Mouse (Mus musculus) MEL (cell line): ENCODE measurements around the gene Fam122a.

Source experiments
- CTCF ChIP-seq, 3 experiments: IDR thresholded peaks in 2 of 3; conservative IDR thresholded peaks in 1 of 3; 2 replicates each; pipeline ENCODE4 v1.5.1; 2011 to 2012; ENCODE audit warnings: low read length in 3 of 3, low read depth in 2 of 3, mild to moderate bottlenecking in 2 of 3, improper control_type of control experiment in 1 of 3, inconsistent platforms in 1 of 3, mixed read lengths in 1 of 3, moderate library complexity in 1 of 3; ENCODE audit not compliant: control insufficient read depth in 1 of 3, insufficient read depth in 1 of 3, poor library complexity in 1 of 3, severe bottlenecking in 1 of 3
- E2F4 ChIP-seq: IDR thresholded peaks from 2 replicates; pipeline ENCODE4 v1.6.1; 2011; ENCODE audit warnings: low read depth, low read length, improper control_type of control experiment, borderline replicate concordance
- GATA1 ChIP-seq: IDR thresholded peaks from 2 replicates; pipeline ENCODE4 v1.6.1; 2011; ENCODE audit warnings: low read depth, low read length, improper control_type of control experiment
- MAX ChIP-seq: IDR thresholded peaks from 2 replicates; pipeline ENCODE4 v1.6.1; 2011; ENCODE audit warnings: low read length, improper control_type of control experiment
- POLR2A ChIP-seq, 2 experiments: IDR thresholded peaks; 2 replicates each; pipeline ENCODE4 v1.6.1; 2011 to 2012; ENCODE audit warnings: low read length in 2 of 2, mild to moderate bottlenecking in 2 of 2, control low read depth in 1 of 2, improper control_type of control experiment in 1 of 2, low read depth in 1 of 2, moderate library complexity in 1 of 2; ENCODE audit not compliant: control insufficient read depth in 1 of 2, insufficient read depth in 1 of 2, poor library complexity in 1 of 2
- RCOR1 ChIP-seq: IDR thresholded peaks from 2 replicates; pipeline ENCODE4 v1.6.1; 2012; ENCODE audit warnings: low read depth, mild to moderate bottlenecking, inconsistent platforms, low read length, improper control_type of control experiment
- SIN3A ChIP-seq: IDR thresholded peaks from 2 replicates; pipeline ENCODE4 v1.6.1; 2012; ENCODE audit warnings: low read length, improper control_type of control experiment, inconsistent platforms
- TBP ChIP-seq: IDR thresholded peaks from 2 replicates; pipeline ENCODE4 v1.8.0; 2011; ENCODE audit warnings: low read depth, low read length, improper control_type of control experiment
- ZC3H11A ChIP-seq: IDR thresholded peaks from 2 replicates; pipeline ENCODE4 v1.6.1; 2012; ENCODE audit warnings: low read depth, mild to moderate bottlenecking, inconsistent platforms, low read length, improper control_type of control experiment

DNA sequence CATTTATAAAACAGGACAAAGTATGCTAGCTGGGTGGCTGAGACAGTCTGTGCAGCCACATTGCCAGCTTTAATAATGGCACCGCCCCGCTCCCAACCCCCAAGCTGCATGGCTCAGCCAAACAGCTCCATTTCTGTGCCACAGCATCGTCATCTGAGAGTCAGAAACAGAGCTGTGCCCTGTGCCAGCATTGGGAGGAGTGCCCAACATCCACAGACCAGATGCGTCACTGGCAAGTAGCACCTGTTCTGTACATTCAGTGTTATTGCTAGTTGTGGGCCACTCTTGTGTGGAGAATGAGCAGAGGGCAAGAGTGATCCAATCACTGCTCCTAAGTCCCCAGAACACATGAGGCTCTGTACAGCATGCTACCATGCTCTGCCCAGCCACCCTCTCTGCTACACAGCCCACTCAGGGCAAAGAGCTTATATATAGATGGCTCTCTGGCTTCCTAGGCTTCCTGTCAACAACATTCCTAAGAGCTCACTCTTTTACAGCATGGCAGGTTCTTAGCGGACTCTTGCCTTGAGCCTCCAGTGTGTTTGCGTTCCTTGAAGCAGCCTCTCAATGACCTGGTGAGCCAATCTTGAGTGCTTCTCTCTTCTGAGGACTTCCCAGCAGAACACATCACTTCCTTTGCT, 20.4 kb downstream of the Fam122a start:
- TF ChIP-seq CTCF (IDR thresholded peaks at IDR 0.05 in 2 of 3, conservative IDR thresholded peaks at IDR 0.05 in 1 of 3; ENCODE audit: control insufficient read depth in 1 of 3, insufficient read depth in 1 of 3, low read depth in 2 of 3, low read length in 3 of 3, poor library complexity in 1 of 3, severe bottlenecking in 1 of 3) (no peak), ZC3H11A (no peak), E2F4 (no peak), POLR2A (IDR thresholded peaks at IDR 0.05; ENCODE audit: control insufficient read depth in 1 of 2, insufficient read depth in 1 of 2, low read depth in 1 of 2, low read length in 2 of 2, poor library complexity in 1 of 2) (no peak), GATA1 (no peak), TBP (no peak), MAX (no peak), SIN3A (no peak), RCOR1 (no peak)
